Mouse (Mus musculus): ENCODE measurements around the gene Gm6588. TPM values are rescaled to one million over a fixed set of nuclear protein-coding genes. Genes with fewer than 3 reads are reported as not detected.

Gene Gm6588
- polyA plus RNA-seq, 1 experiment from 2014 or later: not detected

DNA sequence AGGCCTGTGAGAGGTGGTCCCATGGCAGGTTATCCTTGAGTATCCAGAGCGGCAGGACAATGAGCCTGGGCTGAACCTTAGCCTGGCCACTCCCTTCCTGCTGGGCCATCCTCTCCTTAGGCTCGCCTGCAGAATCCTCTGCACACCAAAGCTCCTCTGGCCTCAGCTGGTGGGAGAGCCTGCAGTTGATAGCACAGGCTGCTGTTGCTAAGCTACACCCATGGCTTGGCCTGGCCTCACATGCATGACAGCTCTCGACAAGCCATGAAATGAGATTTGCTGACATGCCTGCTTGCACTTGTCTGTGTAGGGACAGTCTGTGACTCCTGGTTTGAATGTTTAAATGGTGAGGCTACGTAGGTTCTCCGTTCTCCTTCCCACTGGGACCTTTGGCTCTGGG, 32.6 kb upstream of the Gm6588 start:
- no peak for ATAC-seq
- H3K4me1 ChIP-seq (ENCODE audit: insufficient read depth): no peaks in the 10 kb centered on the region
- H3K27ac ChIP-seq (ENCODE audit: low read depth): no peak overlapping the region
- H3K4me3 ChIP-seq (ENCODE audit: low read depth, low read length): no peak overlapping the region
- H3K36me3 ChIP-seq (replicated peaks; ENCODE audit: insufficient read depth, low read length): no peaks in the 10 kb centered on the region
- H3K9me3 ChIP-seq (ENCODE audit: low read length): no peaks in the 10 kb centered on the region
- no peak overlapping the region for H3K9ac ChIP-seq (replicated peaks)
- no peak for DNase-seq
- no peak overlapping the region for H3K4me2 ChIP-seq (ENCODE audit: low read depth, low read length)
- 66% methylated on average over 5 of the region's 5 CpGs for WGBS (ENCODE audit: insufficient replicate concordance)
- H3K27me3 ChIP-seq (ENCODE audit: insufficient read depth, low read length): 0 out of 2 replicates have a peak, but pooled peaks cover 4% of the 10 kb centered on the region
- TF ChIP-seq CTCF (IDR thresholded peaks at IDR 0.05; ENCODE audit: low read depth) (no peak), EP300 (IDR thresholded peaks at IDR 0.05; ENCODE audit: low read depth) (no peak)

DNA sequence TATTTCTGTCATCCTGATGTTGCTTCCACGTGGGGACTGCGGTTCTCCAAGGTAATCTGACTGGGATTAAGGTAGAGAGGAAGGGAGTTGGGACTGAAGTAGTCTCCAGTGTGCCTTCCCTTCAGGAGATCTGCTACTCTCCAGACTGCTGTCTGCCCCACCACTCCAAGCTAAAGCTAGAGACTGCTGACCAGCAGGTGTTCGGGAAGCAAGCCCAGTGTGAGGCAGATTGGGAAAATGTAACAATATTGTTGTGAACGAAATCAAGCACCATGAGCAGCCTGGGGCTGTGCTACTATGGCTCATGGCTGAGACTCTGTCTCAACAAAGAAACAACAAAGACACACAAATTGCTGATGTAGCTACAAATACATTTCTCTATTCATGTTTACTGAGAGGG, 31.2 kb upstream of the Gm6588 start:
- Histone ChIP-seq H3K27me3 (ENCODE audit: insufficient read depth, low read length) (no peaks in the 10 kb centered on the region), H3K27ac (ENCODE audit: low read depth) (no peak overlapping the region), H3K4me3 (ENCODE audit: low read depth, low read length) (no peak overlapping the region), H3K36me3 (replicated peaks; ENCODE audit: insufficient read depth, low read length) (no peaks in the 10 kb centered on the region), H3K9me3 (ENCODE audit: low read length) (no peaks in the 10 kb centered on the region), H3K4me1 (ENCODE audit: insufficient read depth) (no peaks in the 10 kb centered on the region), H3K9ac (replicated peaks) (no peak overlapping the region), H3K4me2 (ENCODE audit: low read depth, low read length) (no peak overlapping the region)
- TF ChIP-seq CTCF (IDR thresholded peaks at IDR 0.05; ENCODE audit: low read depth) (no peak), EP300 (IDR thresholded peaks at IDR 0.05; ENCODE audit: low read depth) (no peak)
- 49% methylated on average over 4 of the region's 4 CpGs for WGBS (ENCODE audit: insufficient replicate concordance)
- ATAC-seq (no peak), DNase-seq (no peak)

DNA sequence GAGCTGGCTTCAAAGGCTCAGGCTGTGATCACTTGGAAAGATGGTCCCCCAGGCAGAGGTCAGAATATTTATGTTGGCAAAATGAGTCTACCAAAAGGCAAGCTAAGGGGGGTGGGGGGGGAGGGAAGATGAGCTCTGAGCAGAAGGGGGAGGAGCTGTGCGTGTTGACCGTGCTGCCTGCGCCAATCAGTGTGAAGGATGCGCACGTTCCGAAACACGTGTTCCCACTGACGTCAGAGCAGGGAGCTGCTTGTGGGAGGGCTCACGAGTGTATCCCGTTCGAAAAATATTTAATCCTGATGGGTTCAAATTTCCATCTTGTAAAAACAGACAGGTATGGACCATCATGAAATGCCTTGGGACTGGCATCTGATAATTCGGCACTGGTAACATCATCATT, 29.7 kb upstream of the Gm6588 start:
- no peaks in the 10 kb centered on the region for H3K36me3 ChIP-seq (replicated peaks; ENCODE audit: insufficient read depth, low read length)
- no peak overlapping the region for H3K27ac ChIP-seq (ENCODE audit: low read depth)
- H3K4me2 ChIP-seq (ENCODE audit: low read depth, low read length): no peak overlapping the region
- H3K9me3 ChIP-seq (ENCODE audit: low read length): no peaks in the 10 kb centered on the region
- H3K4me1 ChIP-seq (ENCODE audit: insufficient read depth): no peaks in the 10 kb centered on the region
- TF ChIP-seq CTCF (IDR thresholded peaks at IDR 0.05; ENCODE audit: low read depth): no peak
- TF ChIP-seq EP300 (IDR thresholded peaks at IDR 0.05; ENCODE audit: low read depth): no peak
- H3K4me3 ChIP-seq (ENCODE audit: low read depth, low read length): no peak overlapping the region
- DNase-seq (no peak), ATAC-seq (no peak)
- WGBS (ENCODE audit: insufficient replicate concordance): 31% methylated on average over 12 of the region's 12 CpGs
- H3K27me3 ChIP-seq (ENCODE audit: insufficient read depth, low read length): no peaks in the 10 kb centered on the region
- no peak overlapping the region for H3K9ac ChIP-seq (replicated peaks)

DNA sequence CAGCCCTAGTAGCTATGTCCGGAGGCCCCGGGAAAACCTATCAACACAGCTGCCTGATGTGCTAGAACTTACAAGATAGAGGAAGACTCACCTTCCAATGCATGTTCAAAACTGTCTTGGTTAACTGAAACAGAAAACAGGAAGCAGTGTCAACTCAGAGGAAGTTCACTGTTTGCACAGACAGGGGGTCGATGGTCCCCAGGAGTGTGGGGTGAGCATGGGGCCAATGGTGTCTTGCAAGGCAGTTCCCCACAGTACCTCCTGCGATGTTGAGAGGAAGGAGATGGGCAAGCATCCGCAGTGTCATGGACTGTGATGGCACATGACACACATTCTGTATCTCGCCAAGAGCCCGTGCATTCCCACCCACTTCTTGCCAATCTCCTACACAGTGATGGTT, 22.6 kb upstream of the Gm6588 start:
- TF ChIP-seq CTCF (IDR thresholded peaks at IDR 0.05; ENCODE audit: low read depth) (no peak), EP300 (IDR thresholded peaks at IDR 0.05; ENCODE audit: low read depth) (no peak)
- WGBS (ENCODE audit: insufficient replicate concordance): 39% methylated on average over 7 of the region's 7 CpGs
- no peaks in the 10 kb centered on the region for H3K4me1 ChIP-seq (ENCODE audit: insufficient read depth)
- peaks cover 10% of the 10 kb centered on the region; the same call in 1 of the 2 replicates for H3K27me3 ChIP-seq (ENCODE audit: insufficient read depth, low read length)
- no peak overlapping the region for H3K4me3 ChIP-seq (ENCODE audit: low read depth, low read length)
- H3K9me3 ChIP-seq (ENCODE audit: low read length): no peaks in the 10 kb centered on the region
- H3K36me3 ChIP-seq (replicated peaks; ENCODE audit: insufficient read depth, low read length): no peaks in the 10 kb centered on the region
- no peak for DNase-seq
- no peak overlapping the region for H3K4me2 ChIP-seq (ENCODE audit: low read depth, low read length)
- H3K27ac ChIP-seq (ENCODE audit: low read depth): no peak overlapping the region
- no peak for ATAC-seq
- no peak overlapping the region for H3K9ac ChIP-seq (replicated peaks)

DNA sequence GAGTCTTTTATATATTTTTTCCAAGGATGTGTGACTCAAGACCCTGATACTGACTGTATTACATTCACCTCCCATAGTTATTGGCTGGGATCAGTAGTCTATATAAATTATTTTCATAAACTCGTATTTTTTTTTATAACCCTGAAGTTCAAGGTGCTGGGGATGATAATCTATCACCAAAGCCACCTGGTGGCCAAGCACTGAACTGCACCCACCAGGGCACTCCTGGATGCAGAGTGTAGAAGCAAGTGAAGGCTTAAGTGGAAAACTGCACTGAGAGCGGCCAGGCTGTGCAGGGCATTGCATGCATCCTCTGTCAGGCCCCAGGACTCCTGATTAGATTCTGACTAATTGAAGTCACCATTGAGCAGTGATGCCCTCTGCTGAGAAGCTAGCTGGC, 21.9 kb upstream of the Gm6588 start:
- ATAC-seq: no peak
- no peak overlapping the region for H3K27ac ChIP-seq (ENCODE audit: low read depth)
- TF ChIP-seq EP300 (IDR thresholded peaks at IDR 0.05; ENCODE audit: low read depth) (no peak), CTCF (IDR thresholded peaks at IDR 0.05; ENCODE audit: low read depth) (peak; percentile 79)
- no peaks in the 10 kb centered on the region for H3K9me3 ChIP-seq (ENCODE audit: low read length)
- no peak overlapping the region for H3K4me2 ChIP-seq (ENCODE audit: low read depth, low read length)
- H3K4me3 ChIP-seq (ENCODE audit: low read depth, low read length): no peak overlapping the region
- H3K27me3 ChIP-seq (ENCODE audit: insufficient read depth, low read length): peaks cover 16% of the 10 kb centered on the region; the same call in 1 of the 2 replicates
- WGBS (ENCODE audit: insufficient replicate concordance): 54% methylated on average over 2 of the region's 2 CpGs
- H3K9ac ChIP-seq (replicated peaks): no peak overlapping the region
- H3K4me1 ChIP-seq (ENCODE audit: insufficient read depth): no peaks in the 10 kb centered on the region
- H3K36me3 ChIP-seq (replicated peaks; ENCODE audit: insufficient read depth, low read length): no peaks in the 10 kb centered on the region
- DNase-seq: peak; percentile 68

DNA sequence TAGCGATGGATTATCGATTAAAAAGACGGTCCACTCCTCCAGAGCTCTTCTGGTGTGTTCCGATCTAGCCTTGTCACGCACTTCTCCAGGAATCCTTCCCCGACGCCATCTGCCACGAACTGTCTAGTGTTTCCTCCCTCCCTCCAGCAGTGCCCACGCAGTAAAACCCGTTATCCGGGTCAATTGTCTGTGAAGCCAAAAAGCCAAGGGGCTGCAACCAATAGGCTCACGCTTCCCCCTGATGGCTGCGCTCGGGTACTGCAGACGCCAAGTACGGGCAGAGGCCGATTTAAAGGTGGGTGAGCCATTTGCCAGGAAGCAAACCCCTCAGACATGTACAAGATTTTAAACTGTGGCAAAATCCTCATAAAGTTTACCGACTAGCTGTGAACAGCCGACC, 20.3 kb upstream of the Gm6588 start:
- Histone ChIP-seq H3K9me3 (ENCODE audit: low read length) (no peaks in the 10 kb centered on the region), H3K4me1 (ENCODE audit: insufficient read depth) (no peaks in the 10 kb centered on the region), H3K4me3 (ENCODE audit: low read depth, low read length) (no peak overlapping the region), H3K9ac (replicated peaks) (no peak overlapping the region), H3K36me3 (replicated peaks; ENCODE audit: insufficient read depth, low read length) (no peaks in the 10 kb centered on the region), H3K27ac (ENCODE audit: low read depth) (no peak overlapping the region), H3K27me3 (ENCODE audit: insufficient read depth, low read length) (peaks cover 17% of the 10 kb centered on the region; the same call in 1 of the 2 replicates), H3K4me2 (ENCODE audit: low read depth, low read length) (no peak overlapping the region)
- peak; percentile 60 for DNase-seq
- no peak for ATAC-seq
- WGBS (ENCODE audit: insufficient replicate concordance): 14% methylated on average over 19 of the region's 19 CpGs
- peak; percentile 77 for TF ChIP-seq CTCF (IDR thresholded peaks at IDR 0.05; ENCODE audit: low read depth)
- TF ChIP-seq EP300 (IDR thresholded peaks at IDR 0.05; ENCODE audit: low read depth): no peak

Data from liver, postnatal 0 days (tissue).